Mouse (Mus musculus) megakaryocyte, adult 5-6 weeks (primary cell): ENCODE measurements around the gene Ints7. TPM values are rescaled to one million over a fixed set of nuclear protein-coding genes. Genes with fewer than 3 reads are reported as not detected.

ENCODE experiments used
- ATAC-seq: 2 replicates; pipeline ENCODE4 v1.8.0; 2016; ENCODE audit warnings: mild to moderate bottlenecking, inconsistent platforms; ENCODE audit not compliant: poor library complexity, severe bottlenecking
- total RNA-seq, 2 experiments: library from RNA; stranded (forward) in 1 of 2; stranded (reverse) in 1 of 2; fragments of 153-499, 151-499 nt in 1 of 2; fragments of 221-1000, 200-1000 nt in 1 of 2; gene quantifications; 2 replicates each; pipeline versions ENCODE4 v1.2.3 to v1.2.4; 2015 to 2017

Ints7 gene
- total RNA-seq, 2 experiments from 2014 or later: 18.1 to 33.7 TPM

DNA sequence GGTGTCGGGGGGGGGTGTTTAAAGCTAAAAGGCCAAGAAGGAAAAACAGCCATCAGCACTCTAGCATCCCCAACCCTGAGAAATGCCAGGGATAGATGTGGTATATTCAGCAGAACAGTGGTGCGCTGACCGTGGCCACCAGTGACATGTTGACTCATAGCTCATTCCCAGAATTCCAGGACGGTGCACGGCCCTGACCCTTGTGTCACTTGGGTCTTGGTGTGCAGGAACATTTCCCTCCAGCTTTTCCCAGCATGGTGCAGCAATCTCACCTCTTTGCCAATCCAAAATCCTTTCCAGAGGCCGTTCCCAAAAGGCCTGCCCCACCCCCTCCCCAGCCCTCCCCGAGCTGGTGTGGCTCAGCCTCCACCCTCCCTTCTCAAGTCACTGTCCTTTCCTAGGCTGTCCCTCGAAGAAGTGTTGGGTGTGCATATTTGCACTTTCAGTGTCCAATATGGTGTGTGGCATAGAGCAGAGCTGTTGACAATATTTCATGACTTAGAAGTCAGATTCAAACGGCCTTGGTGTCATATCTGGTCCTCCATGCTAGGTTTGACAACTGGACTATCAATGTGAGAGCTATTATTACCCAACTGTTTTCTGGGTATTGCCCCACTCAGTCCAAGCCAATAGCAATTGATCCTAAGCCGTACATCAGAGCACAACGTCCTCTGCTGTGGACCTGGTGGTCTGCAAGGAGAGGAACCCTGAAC lies 53.2 kb downstream of the Ints7 start:
- ATAC-seq: no peak

DNA sequence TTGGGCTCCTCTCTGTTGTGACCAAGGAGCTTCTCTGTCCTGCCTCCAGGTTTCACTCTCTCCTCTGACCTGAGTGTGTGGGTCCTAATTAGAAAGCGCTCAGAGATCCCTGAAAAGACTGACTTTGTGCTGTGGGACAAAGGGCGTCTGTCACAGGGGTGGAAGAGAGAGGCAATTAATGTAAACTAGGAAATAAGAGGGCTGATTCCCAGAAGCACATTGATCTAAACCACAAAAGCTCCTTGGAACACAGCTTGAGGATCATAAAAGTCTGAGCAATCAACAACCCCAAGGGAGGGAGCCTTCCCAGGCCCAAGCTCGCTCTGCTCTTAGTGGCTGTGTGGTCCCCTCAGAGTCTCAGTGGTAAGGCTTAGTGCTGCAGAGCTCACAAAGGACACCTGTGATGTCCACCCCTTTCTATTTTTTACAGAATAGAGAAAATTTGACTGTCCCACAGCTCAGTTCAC lies 53.8 kb downstream of the Ints7 start:
- no peak for ATAC-seq

DNA sequence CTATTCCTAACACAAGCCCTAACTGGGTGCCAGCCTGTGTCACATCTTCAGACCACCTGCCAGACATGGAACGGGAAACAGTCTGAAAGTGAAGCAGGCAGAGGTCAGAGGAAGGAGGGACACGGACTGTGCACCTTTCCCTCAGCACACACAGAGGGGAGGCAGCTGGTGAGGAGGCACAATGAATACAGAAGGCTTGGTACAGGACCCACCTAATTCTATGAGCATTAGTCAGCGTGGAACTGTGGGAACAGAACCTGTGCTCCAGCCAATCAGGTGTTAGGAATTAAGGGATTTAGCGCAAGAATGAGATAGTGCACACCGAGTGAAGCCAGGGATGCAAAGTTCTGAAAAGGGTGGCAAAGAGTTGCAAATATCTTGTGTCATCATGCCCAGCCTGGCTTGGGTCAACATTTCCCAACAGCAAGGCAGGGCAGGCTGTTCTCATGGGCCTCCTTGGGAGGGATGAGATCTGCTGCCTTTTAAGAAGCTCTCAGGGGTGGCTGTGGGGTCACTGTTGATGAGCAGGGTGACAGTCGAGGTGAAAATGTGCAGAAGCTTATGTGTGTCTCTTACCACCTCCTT lies 57.2 kb downstream of the Ints7 start:
- peak; percentile 49 for ATAC-seq

DNA sequence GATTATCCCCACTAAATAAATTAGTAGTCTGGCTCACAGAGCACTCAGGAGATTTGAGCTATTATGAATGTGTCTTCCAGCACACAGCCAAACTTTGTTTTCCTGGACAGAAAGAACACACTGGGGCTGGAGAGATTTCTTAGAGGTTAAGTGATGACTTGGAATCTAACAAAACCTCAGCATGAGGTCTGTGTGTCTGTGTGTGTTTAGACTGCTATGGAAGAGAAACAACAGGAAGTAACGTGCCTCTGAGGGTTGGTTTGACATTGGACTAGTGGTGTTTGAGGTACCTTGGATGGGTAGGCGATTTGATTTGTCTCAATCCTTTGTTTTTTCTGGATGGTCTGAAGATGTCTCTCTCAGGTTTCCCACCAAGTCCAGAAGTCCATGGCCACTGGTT lies 58.7 kb downstream of the Ints7 start:
- ATAC-seq: no peak

DNA sequence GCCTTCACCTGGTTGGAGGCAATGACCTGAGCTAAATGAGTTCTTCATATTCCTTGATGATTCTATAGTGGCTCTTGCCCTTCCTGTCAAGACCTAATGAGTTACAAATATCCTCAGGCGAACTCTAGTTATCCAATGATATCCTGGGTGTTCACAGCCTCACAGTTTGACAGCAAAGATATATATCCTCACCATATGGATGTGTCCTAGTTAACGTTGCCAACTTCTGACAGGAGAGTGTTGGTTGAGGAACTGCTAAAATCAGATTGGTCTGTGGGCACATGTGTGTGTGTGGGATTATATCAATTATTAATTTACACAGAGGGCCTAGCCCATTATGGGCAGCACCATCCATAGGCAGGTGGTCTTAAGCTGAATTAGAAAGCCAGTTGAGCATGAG lies 63.0 kb downstream of the Ints7 start:
- ATAC-seq: no peak

DNA sequence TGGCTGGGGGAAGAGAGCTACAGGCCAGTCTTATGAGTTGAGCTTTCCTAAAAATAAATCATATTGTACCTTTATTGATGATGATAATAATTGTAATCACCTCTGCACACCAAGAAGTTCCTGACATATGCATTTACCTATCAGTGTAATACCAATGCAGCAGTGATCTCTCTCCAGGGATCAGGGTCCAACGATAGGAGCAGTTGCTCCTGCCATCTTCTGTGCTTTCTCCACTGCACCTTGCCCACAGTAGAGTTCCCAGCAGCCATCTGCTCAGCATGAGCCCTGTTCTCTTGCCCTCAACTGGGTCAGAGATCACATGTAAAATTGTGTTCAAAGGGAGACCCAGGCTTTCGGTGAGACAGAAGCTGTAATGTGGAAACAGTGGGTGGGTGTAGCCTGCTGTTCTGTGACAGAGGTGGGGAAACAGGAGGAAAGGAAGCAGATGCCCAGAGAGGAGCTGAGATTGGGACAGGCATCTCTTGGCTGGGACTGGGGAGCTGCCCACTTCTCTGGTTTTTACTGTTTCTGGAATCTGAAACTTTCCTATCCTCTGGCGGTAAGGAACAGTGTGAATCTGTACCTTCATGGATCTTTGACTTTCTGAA lies 63.9 kb downstream of the Ints7 start:
- no peak for ATAC-seq

DNA sequence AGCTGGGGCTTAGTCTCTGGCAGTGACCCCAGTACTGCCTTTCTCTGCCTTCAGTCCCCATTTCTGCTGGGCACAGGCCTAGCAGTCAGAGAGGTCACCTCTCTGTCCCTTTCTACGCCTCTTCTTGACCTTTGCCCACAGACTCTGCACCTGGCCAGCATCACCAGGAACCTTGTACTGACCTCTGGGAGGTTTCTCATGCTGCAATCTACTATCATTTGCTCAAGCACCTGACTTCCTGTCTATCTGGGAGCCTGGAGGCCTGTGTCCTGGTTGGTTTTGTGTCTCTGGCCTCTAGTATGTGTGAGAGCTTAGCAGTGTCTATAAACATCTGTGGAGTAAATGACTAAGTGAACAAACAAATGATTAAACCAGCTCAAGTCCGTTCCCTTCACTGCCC lies 64.7 kb downstream of the Ints7 start:
- ATAC-seq: no peak

DNA sequence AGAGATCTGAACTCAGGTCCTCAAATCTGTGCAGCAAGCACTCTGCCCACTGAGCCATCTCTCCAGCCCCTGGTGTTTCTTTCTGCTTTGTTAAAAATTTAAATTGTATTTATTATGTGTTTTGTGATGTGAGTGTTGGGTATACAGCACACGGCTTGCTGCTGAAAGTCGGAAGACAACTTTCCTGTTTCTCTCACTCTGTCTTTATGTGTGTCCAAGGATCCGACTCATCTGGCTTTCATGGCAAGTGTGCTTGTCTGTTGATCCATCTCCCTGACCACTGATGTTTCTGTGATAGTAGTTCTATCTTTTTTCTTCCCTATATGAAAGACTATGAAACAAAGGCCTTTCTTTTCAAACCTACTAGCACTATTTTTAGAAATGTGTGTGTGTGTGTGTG lies 65.4 kb downstream of the Ints7 start:
- ATAC-seq: no peak

DNA sequence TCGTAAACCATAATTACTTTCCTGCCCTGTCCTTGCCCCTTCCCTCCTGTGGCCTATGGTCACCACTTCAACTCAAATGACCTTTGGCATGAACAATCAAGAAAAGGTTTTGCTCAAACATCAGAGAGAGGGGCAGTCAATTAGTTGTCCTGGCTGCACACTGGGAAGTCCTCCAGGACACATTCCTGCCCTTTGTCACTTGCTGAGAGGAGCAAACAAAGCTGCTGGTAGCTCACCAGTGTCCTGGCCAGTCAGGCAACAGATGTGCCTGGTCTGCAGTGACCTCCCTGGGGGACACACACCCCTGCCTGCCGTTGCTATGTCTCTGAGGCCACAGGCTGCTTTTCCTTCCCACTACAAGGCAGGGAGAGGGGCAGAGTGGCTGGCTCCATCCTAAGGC lies 66.0 kb downstream of the Ints7 start:
- no peak for ATAC-seq

DNA sequence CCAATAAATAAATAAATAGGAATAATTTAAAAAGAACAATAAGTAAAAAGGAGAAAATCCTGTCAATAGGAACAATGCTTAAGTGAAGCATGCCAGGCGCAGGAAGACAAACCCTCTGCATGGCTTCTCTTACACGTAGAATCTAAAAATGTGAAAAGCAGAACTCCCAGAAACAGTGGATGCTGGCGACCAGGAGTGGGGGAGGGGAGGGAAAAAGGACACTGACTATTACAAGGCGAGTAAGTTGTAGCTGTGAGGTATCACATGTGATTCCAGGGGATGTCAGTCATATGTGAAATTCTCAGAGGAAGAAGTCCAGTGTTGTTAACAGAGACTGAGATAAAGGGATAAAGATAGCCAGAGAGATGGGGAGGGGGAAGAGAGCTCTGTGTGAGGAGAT lies 67.5 kb downstream of the Ints7 start:
- no peak for ATAC-seq

DNA sequence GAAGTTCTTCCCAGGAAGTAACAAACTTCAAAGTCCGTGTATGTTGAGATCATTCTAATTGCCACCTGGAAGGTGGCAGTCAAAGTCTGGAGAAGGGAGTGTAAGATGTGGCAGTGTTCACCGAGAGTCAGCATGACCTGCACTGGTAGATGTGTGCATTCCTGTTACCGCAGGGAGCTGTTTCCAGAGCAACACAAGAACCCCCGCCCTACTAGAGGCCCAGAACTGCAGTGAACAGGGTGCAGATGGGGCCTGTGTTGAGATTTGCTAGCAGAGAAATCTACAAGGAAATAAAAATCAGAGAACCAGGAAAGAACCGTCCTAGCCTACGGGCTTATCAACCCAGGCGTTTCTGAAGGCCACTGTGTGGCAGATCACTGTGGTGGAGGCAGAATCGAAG lies 70.5 kb downstream of the Ints7 start:
- no peak for ATAC-seq

DNA sequence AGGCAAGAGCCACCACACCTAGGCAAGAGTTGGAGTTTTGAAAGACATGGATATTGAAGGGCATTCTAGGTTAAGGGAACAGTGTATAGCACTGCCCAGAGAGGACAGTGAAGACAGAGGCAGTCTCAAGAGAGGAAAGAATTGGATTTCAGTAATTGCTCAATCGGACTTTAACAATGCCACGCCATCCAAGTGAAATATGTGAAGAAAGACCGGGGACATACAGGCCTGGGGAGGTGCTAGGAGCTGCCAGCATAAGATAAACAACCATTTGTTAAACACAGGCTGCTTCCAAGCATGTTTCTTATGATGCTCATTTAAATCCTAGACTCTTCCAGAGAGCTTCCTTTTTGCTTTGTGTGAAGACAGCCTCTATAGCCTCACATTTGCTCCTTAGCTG lies 72.2 kb downstream of the Ints7 start:
- ATAC-seq: no peak

DNA sequence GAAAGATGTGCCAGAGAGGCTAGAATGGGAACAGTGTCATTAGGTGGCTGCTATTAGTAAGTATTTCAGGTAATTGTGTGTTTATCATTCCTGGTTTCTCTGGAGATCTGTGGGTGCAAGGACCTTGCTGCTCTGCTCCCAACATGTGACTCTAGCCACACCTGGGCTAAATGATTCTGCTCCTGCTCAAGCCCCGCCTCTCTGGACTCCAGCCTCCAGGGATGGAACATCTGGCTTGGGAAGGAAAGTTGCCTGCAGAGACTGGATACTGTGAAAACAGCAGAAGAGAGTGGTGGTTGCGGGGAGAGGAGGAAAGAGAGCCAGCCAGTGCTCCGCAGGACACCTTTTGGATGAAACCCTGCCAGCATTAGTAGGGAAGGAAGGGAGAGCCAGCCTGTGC lies 84.0 kb downstream of the Ints7 start:
- no peak for ATAC-seq

DNA sequence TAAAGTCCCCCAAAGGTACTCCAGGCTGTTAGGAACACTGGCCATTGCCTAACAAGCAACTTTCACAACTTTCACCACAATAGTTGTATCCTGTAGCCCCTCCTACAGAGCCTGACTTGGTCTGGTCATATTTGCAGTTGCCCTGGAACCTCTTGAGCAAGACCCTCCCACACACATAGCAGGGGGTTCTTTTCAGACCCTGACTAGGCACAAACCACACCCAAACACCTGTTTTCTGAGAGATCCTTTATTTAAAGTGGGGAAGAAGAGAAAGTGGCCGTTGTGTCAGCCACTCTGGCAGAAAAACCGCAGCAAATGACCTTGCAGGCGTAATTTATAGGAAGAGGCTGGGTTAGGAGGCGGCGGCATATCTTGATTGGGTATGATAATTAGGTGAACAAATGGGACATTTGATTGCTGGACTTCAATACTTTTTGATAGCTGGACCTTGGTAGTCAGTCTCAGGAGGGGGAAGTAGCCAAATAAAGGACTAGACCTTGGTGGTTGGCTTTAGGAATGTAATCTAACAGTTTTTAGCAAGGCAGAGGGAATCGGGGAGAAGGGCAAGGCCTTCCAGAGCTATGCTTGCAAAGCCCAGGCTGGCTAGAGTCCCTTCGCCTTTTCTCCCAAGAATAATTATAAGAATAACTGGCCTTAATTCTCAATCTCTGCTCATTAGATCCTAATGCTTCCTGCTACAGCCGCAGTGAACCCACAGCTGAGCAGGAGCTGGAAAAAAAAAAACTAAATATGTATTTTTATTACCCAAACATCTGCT lies 85.8 kb downstream of the Ints7 start:
- peak; percentile 81 for ATAC-seq

DNA sequence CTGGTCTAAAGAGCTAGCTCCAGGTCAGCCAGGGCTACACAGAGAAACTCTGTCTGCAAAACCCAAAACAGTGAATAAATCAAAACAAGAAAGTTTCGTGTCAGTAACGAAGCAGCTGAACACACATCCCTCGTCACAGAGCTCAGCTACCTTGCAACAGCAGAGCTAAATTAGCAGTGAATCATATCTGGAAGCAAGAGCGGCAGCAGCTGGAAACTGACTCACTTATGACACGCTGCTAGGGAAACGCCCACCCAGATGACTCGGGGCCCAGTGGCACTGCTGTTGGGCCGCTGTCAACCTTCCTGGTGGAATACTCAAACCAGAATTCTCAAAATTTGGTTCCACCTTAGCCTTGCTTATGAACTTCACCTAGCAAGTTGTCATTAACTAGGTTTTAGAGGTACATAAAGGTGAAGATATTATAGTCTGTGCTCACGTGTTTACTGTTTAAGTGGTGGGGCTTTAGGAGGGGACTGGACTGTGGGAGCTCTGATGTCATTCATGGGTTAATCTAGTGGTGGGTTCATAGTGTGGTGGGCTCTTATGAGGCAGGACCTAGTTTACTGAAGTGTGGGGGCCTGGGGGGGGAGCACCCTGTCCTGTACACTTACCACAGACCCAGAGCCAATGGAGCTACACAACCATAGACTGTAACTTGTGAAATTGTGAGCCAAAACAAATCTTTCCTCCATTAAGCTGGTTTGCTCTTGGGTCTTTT lies 86.9 kb downstream of the Ints7 start:
- ATAC-seq: peak; percentile 70

DNA sequence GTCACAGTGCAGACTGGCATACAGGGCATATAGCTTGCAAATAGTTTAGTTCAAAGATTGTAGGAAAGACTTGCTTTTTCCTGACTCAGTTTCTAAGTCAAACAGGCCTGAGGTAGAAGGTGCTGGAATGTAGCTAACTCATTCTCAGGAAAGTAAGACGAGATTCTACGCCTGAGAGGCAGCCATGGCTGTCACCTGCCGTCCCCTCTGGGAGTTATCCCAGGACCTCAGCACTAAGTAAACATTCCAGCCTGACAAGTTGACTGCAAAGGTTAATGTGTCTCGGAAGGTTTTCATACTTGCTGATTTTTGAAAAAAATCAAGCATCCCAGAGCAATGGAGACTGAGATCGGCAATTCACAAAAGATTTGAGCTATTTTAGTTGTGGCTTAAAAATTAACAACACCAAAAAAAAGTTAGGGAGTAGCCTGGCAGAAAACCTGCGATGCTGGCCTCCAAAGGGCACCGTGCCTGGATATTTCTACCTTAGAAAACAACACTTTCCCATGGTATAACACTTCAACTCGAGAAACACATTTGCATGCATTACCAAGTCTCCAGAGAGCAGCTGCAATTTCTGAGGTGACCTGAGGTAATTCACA lies 87.6 kb downstream of the Ints7 start:
- ATAC-seq: no peak

DNA sequence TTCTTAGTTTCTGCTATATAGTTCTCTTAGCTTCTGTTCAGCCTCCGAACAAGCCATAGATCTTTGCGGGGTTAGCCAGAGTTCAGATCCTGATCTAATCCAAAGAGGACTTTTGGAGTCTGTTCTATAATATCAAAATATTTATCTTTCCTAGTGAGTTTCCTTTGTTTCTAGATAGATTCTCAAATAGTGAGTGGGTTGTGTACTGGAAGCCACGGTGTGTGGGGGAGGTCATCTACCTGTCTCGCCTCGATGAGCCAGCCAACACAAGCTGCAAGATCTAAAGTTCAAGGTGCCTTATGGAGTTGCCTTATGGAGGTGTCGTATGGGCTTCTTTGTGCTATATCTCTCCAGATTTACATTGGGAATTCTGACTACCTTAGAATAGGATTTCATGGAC lies 88.2 kb downstream of the Ints7 start:
- ATAC-seq: no peak

DNA sequence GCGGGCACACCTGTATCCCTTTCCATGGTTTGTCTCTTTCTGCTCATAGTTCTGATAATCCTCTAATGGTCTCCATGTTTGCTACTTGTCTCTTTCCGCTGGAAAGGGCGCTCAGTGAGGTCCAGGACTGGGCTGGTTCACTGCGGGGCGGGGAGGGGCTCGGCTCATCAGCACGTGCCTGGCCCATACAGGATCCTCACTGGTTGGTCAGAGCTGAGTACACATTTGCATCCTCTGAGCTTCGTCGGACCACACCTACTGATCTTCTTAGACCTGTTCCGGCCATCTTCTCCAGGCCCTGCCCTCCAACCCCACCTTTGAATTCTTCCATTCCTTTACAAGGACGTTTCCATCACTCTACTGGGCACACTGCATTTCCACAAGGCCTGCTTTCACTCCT lies 90.9 kb downstream of the Ints7 start:
- no peak for ATAC-seq

DNA sequence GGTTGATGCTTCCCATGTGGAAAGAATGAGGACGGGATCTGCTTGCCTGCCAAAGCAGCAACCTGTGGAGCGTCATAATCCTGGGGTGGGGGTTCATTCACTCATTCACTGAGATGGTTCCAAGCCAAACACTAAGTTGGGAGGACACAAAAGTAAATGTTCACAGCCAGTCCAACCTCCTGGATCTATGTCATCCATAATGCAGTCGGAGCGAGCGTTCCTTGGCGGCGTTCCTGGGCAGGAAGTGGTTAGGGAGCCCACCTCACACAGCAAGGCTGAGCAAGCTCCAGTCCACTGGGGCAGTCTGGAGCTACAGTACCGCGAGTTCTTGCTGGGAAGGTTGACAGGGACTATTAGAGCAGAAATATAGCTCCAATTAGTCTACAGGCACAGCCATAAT lies 92.6 kb downstream of the Ints7 start:
- ATAC-seq: no peak
